Mouse (Mus musculus) forebrain, postnatal 0 days (tissue): Measurements from ENCODE around the gene Astn2. TPM values are rescaled to one million over a fixed set of nuclear protein-coding genes. Genes with fewer than 3 reads are reported as not detected.

ENCODE experiments used
- ATAC-seq: fragments of 200-750 bp; cut with Nextera tagmentation; 2 replicates; pipeline ENCODE4 v1.8.0; 2017; ENCODE audit warnings: mild to moderate bottlenecking, moderate library complexity
- DNase-seq: peaks from one replicate; pipeline ENCODE4 v3.0.0-alpha.2; 2015
- H3K27ac ChIP-seq: fragments of 300-500 bp; sonication (generic); 2 replicates; pipeline ENCODE4 v1.5.1; 2014; ENCODE audit warnings: low read depth, mild to moderate bottlenecking, antibody characterized with exemption, low read length, moderate library complexity, mixed read lengths
- H3K27me3 ChIP-seq: fragments of 300-500 bp; sonication (generic); 2 replicates; pipeline ENCODE4 v1.6.1; 2014; ENCODE audit warnings: mild to moderate bottlenecking, low read length, mixed read lengths; ENCODE audit not compliant: insufficient read depth
- H3K36me3 ChIP-seq: fragments of 300-500 bp; sonication (generic); 2 replicates; pipeline ENCODE4 v1.6.1; 2014; ENCODE audit warnings: mild to moderate bottlenecking, moderate library complexity; ENCODE audit not compliant: insufficient read depth
- H3K4me1 ChIP-seq: fragments of 300-500 bp; sonication (generic); 2 replicates; pipeline ENCODE4 v1.6.1; 2014; ENCODE audit warnings: antibody characterized with exemption; ENCODE audit not compliant: insufficient read depth
- H3K4me2 ChIP-seq: fragments of 300-500 bp; sonication (generic); 2 replicates; pipeline ENCODE4 v1.6.1; 2014; ENCODE audit warnings: low read depth, mild to moderate bottlenecking, moderate library complexity
- H3K4me3 ChIP-seq: fragments of 300-500 bp; sonication (generic); 2 replicates; pipeline ENCODE4 v1.5.1; 2014; ENCODE audit warnings: low read depth, low read length, mixed read lengths
- H3K9ac ChIP-seq: fragments of 300-500 bp; sonication (generic); 2 replicates; pipeline ENCODE4 v1.6.1; 2014; ENCODE audit warnings: mild to moderate bottlenecking
- H3K9me3 ChIP-seq: fragments of 300-500 bp; sonication (generic); 2 replicates; pipeline ENCODE4 v1.6.1; 2016; ENCODE audit warnings: low read length
- CTCF ChIP-seq: sonication (generic); IDR thresholded peaks from 2 replicates; pipeline ENCODE4 v1.5.1; 2016; ENCODE audit warnings: antibody characterized with exemption, control low read depth, low read depth
- WGBS: fragments of 180-500 bp; shearing (Covaris S2); extraction: QIAGEN DNeasy Blood & Tissue Kit; methylation state at CpG from one replicate; pipeline ENCODE4 v1.1.7; 2014; 5-methylcytosine and 5-hydroxymethylcytosine counted together
- polyA plus RNA-seq: library from polyadenylated mRNA; unstranded; fragments of >200 nt; fragmentation: Nextera tagmentation; extraction: Ambion mirVana; gene quantifications from 2 replicates; pipeline ENCODE4 v1.2.1, GENCODE M21; 2015
- total RNA-seq: library from RNA; depleted of rRNA; stranded (reverse); fragments of >200 nt; gene quantifications from 2 replicates; pipeline ENCODE4 v1.2.3, GENCODE M21; 2014

Astn2 gene
- total and polyA plus RNA-seq, 2 experiments from 2014 or later = 0.98 to 20.9 TPM

- Histone ChIP-seq H3K36me3 (no peaks in the 10 kb centered on the region), H3K9ac (no peak overlapping the region), H3K4me3 (no peak overlapping the region), H3K27ac (no peak overlapping the region), H3K4me1 (no peaks in the 10 kb centered on the region), H3K4me2 (no peak overlapping the region), H3K9me3 (no peaks in the 10 kb centered on the region), H3K27me3 (no peaks in the 10 kb centered on the region)
- no peak for ATAC-seq
- no peak for TF ChIP-seq CTCF
- no peak for DNase-seq
- 78% methylated on average over 3 of the region's 3 CpGs for WGBS
Observed at GRCm38 (mm10) chr4:65341766-65342165, 1062.6 kb downstream of the Astn2 start.

GRCm38 (mm10) chr4:65333718-65334117 is 1070.7 kb downstream of the Astn2 start:
- DNase-seq (no peak), ATAC-seq (no peak)
- no peak overlapping the region for H3K27ac ChIP-seq
- H3K27me3 ChIP-seq = no peaks in the 10 kb centered on the region
- H3K4me3 ChIP-seq = no peak overlapping the region
- TF ChIP-seq CTCF = no peak
- no peaks in the 10 kb centered on the region for H3K4me1 ChIP-seq
- no peaks in the 10 kb centered on the region for H3K9me3 ChIP-seq
- no peaks in the 10 kb centered on the region for H3K36me3 ChIP-seq
- H3K4me2 ChIP-seq = no peak overlapping the region
- no peak overlapping the region for H3K9ac ChIP-seq
- WGBS = 42% methylated on average over 1 of the region's 1 CpGs
